Mouse (Mus musculus): ENCODE results near the gene Rbmxl1. TPM values are rescaled to one million over a fixed set of nuclear protein-coding genes. Genes with fewer than 3 reads are reported as not detected.

Gene Rbmxl1
- polyA plus RNA-seq, 1 experiment = not detected

GRCm38 (mm10) chr8:78537795-78538194 is 29.1 kb upstream of the Rbmxl1 start:
- WGBS = 96% methylated on average over 3 of the region's 3 CpGs
- Histone ChIP-seq H3K27ac (ENCODE audit: insufficient read depth, low read depth, low read length) (no peak overlapping the region), H3K4me3 (ENCODE audit: insufficient read depth, low read depth, low read length) (no peak overlapping the region), H3K4me1 (ENCODE audit: control insufficient read depth, insufficient read depth, low read length) (no peaks in the 10 kb centered on the region)
- no peak for TF ChIP-seq CTCF (IDR thresholded peaks at IDR 0.05; ENCODE audit: insufficient read depth, low read depth, low read length)
- TF ChIP-seq POLR2A (IDR thresholded peaks at IDR 0.05; ENCODE audit: insufficient read depth, low read depth, low read length) = no peak

- Histone ChIP-seq H3K27ac (ENCODE audit: insufficient read depth, low read depth, low read length) (no peak overlapping the region), H3K4me3 (ENCODE audit: insufficient read depth, low read depth, low read length) (no peak overlapping the region), H3K4me1 (ENCODE audit: control insufficient read depth, insufficient read depth, low read length) (no peaks in the 10 kb centered on the region)
- TF ChIP-seq POLR2A (IDR thresholded peaks at IDR 0.05; ENCODE audit: insufficient read depth, low read depth, low read length) = no peak
- TF ChIP-seq CTCF (IDR thresholded peaks at IDR 0.05; ENCODE audit: insufficient read depth, low read depth, low read length) = no peak
- 94% methylated on average over 5 of the region's 5 CpGs for WGBS
These were observed 28.0 kb upstream of the Rbmxl1 start for GRCm38 (mm10) chr8:78536716-78537115.

DNA sequence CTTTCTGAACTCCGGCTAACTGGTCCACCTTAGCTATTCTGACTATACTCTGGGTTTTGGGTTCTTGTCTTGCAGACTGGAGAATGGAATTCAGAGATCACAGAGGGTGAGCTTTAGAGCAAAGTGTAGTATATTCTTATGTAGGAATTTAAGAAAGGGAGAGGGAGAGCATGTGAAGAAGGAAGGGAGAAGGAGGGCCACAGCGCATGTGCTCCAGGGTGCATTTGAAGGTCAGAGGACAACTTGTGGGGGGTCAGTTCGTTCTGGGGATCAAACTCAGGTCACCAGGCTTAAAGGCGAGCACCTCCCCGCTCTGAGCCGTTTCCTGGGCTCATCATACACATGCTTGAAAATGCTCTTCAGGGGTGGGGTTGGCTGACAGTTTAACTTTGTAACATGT is 25.3 kb upstream of the Rbmxl1 start:
- H3K4me1 ChIP-seq (ENCODE audit: control insufficient read depth, insufficient read depth, low read length) = no peaks in the 10 kb centered on the region
- no peak overlapping the region for H3K27ac ChIP-seq (ENCODE audit: insufficient read depth, low read depth, low read length)
- TF ChIP-seq CTCF (IDR thresholded peaks at IDR 0.05; ENCODE audit: insufficient read depth, low read depth, low read length) = no peak
- TF ChIP-seq POLR2A (IDR thresholded peaks at IDR 0.05; ENCODE audit: insufficient read depth, low read depth, low read length) = no peak
- no peak overlapping the region for H3K4me3 ChIP-seq (ENCODE audit: insufficient read depth, low read depth, low read length)
- 94% methylated on average over 6 of the region's 6 CpGs for WGBS

- TF ChIP-seq CTCF (IDR thresholded peaks at IDR 0.05; ENCODE audit: insufficient read depth, low read depth, low read length) (no peak), POLR2A (IDR thresholded peaks at IDR 0.05; ENCODE audit: insufficient read depth, low read depth, low read length) (no peak)
- 95% methylated on average over 3 of the region's 3 CpGs for WGBS
These were observed 6.4 kb upstream of the Rbmxl1 start for GRCm38 (mm10) chr8:78515132-78515531.

GRCm38 (mm10) chr8:78514706-78515105 is 6.0 kb upstream of the Rbmxl1 start:
- no peak for TF ChIP-seq CTCF (IDR thresholded peaks at IDR 0.05; ENCODE audit: insufficient read depth, low read depth, low read length)
- no peak for TF ChIP-seq POLR2A (IDR thresholded peaks at IDR 0.05; ENCODE audit: insufficient read depth, low read depth, low read length)
- H3K4me1 ChIP-seq (ENCODE audit: control insufficient read depth, insufficient read depth, low read length) = no peaks in the 10 kb centered on the region
- 95% methylated on average over 1 of the region's 1 CpGs for WGBS
- H3K4me3 ChIP-seq (ENCODE audit: insufficient read depth, low read depth, low read length) = no peak overlapping the region
- no peak overlapping the region for H3K27ac ChIP-seq (ENCODE audit: insufficient read depth, low read depth, low read length)

More at GRCm38 (mm10) chr8:78515132-78515531, 6.4 kb upstream of the Rbmxl1 start:
- H3K27ac ChIP-seq (ENCODE audit: insufficient read depth, low read depth, low read length) = no peak overlapping the region
- H3K4me1 ChIP-seq (ENCODE audit: control insufficient read depth, insufficient read depth, low read length) = no peaks in the 10 kb centered on the region
- no peak overlapping the region for H3K4me3 ChIP-seq (ENCODE audit: insufficient read depth, low read depth, low read length)

GRCm38 (mm10) chr8:78513106-78513505 is 4.4 kb upstream of the Rbmxl1 start:
- TF ChIP-seq POLR2A (IDR thresholded peaks at IDR 0.05; ENCODE audit: insufficient read depth, low read depth, low read length) (no peak), CTCF (IDR thresholded peaks at IDR 0.05; ENCODE audit: insufficient read depth, low read depth, low read length) (no peak)
- Histone ChIP-seq H3K27ac (ENCODE audit: insufficient read depth, low read depth, low read length) (no peak overlapping the region), H3K4me3 (ENCODE audit: insufficient read depth, low read depth, low read length) (no peak overlapping the region), H3K4me1 (ENCODE audit: control insufficient read depth, insufficient read depth, low read length) (no peaks in the 10 kb centered on the region)
- 93% methylated on average over 4 of the region's 4 CpGs for WGBS

DNA sequence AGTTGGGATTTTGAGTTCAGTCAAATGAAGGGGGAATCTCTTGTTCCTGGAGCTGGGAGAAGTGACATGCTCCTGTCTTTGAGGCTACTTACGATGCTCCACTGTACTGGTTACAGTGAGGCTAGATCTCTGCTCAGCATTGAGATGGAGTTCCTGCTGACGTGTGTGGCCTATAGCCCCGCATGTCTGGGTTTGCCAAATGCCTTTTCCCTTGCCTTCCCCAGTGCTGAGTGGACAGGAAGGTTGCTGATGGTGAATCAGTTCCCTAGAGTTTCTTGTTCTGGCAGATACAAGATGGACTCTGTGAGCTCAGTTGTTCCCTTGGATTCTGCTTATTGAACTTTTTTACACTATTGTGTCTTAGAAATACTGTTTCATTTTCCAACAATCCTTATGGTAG is 2.2 kb upstream of the Rbmxl1 start:
- TF ChIP-seq POLR2A (IDR thresholded peaks at IDR 0.05; ENCODE audit: insufficient read depth, low read depth, low read length) (no peak), CTCF (IDR thresholded peaks at IDR 0.05; ENCODE audit: insufficient read depth, low read depth, low read length) (no peak)
- WGBS = 75% methylated on average over 3 of the region's 3 CpGs
- no peaks in the 10 kb centered on the region for H3K4me1 ChIP-seq (ENCODE audit: control insufficient read depth, insufficient read depth, low read length)

DNA sequence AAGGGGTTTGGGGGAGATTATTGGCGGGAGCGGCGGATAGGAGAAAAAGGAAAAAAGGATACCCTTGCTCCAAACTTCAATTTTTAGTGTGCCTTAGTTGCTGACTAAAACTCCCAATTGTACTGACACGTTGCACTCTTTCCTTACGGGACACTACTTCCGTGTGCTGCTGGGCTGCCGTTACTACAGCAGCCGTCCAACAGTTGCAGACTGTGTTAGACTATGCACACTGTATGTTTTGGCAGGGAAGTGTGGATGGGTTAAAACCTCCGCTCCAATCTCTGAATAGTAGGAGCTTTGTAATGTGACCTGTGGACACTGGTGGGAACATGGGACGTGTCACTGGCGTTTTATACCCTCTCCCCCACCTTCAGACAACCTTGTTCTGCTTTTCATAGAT is 1.4 kb upstream of the Rbmxl1 start:
- 2% methylated on average over 11 of the region's 11 CpGs for WGBS
- H3K27ac ChIP-seq (ENCODE audit: insufficient read depth, low read depth, low read length) = no peak overlapping the region
- no peaks in the 10 kb centered on the region for H3K4me1 ChIP-seq (ENCODE audit: control insufficient read depth, insufficient read depth, low read length)
- peak overlapping the region; percentile 69 for H3K4me3 ChIP-seq (ENCODE audit: insufficient read depth, low read depth, low read length)
- no peak for TF ChIP-seq CTCF (IDR thresholded peaks at IDR 0.05; ENCODE audit: insufficient read depth, low read depth, low read length)
- TF ChIP-seq POLR2A (IDR thresholded peaks at IDR 0.05; ENCODE audit: insufficient read depth, low read depth, low read length) = no peak

More for the DNA sequence above, 2.2 kb upstream of the Rbmxl1 start:
- Histone ChIP-seq H3K4me3 (ENCODE audit: insufficient read depth, low read depth, low read length) (no peak overlapping the region), H3K27ac (ENCODE audit: insufficient read depth, low read depth, low read length) (no peak overlapping the region)

DNA sequence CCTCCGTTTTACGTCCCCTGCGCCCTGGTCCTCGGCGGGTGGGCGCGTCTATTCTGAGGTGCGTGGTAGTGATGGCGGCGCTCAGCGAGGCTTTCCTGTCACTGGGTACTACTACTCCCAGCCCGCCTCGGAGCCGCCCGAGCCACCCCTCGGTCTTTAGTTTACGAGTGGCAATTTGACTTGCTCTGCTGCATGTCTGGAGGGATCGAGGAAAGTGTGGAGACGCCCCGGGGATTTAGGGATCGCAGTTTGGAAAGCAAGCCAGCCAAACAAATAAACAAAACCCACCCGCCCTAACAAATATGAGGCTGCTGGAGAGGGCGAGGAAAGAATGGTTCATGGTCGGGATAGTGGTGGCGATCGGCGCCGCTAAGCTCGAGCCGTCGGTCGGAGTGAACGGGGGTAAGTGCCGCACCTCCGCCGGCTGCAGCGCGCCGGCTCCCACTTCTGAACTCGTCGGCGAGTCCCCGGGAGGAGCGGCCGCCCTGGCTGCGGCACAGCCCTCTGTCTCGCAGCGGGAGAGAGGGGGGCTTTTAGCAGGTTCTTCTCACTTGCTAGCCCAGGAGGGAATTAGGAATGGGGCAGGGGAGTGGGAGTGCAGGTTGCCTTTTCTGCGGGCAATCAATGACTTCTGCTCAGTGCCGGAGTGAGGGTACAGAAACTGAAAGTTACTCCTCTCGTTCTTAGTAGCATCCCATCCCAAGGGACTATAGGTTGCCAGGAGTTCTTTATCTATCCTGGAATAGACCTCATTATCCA is 754 bp upstream of the Rbmxl1 start, which contains the start of gene Slc10a7:
Slc10a7 (plus strand) TSS at position 74 of the 759 bp plus-strand sequence.
- Histone ChIP-seq H3K4me3 (ENCODE audit: insufficient read depth, low read depth, low read length) (peak within 1 kb of the TSS; percentile 69), H3K27ac (ENCODE audit: insufficient read depth, low read depth, low read length) (peak within 1 kb of the TSS; percentile 87), H3K4me1 (ENCODE audit: control insufficient read depth, insufficient read depth, low read length) (no peaks in the 10 kb centered on the region)
- TF ChIP-seq CTCF (IDR thresholded peaks at IDR 0.05; ENCODE audit: insufficient read depth, low read depth, low read length) = no peak
- TF ChIP-seq POLR2A (IDR thresholded peaks at IDR 0.05; ENCODE audit: insufficient read depth, low read depth, low read length) = no peak; the same call in 1 of the 2 replicates
- WGBS = under 1% methylated on average over 51 of the region's 51 CpGs
